Mouse (Mus musculus) yolk sac, embryonic 10.5 days (tissue): ENCODE data around the gene Itpkb.
"Not testable (repeated sequence)": the region's sequence is repeated elsewhere in the genome, so short reads cannot be mapped to it uniquely, and the experiment has no call there.

Source experiments
- DNase-seq: peaks from one replicate; pipeline ENCODE4 v3.0.0-alpha.2; 2017; ENCODE audit warnings: low spot score

Itpkb gene

GRCm38 (mm10) chr1:180367626-180368025 is 37.3 kb downstream of the Itpkb start:
- no peak for DNase-seq

GRCm38 (mm10) chr1:180368112-180368511 is 37.8 kb downstream of the Itpkb start:
- DNase-seq = no peak

- DNase-seq = no peak
These were observed 38.4 kb downstream of the Itpkb start for GRCm38 (mm10) chr1:180368646-180369045.

GRCm38 (mm10) chr1:180370858-180371652 is 40.8 kb downstream of the Itpkb start:
- no peak for DNase-seq

- DNase-seq = not testable (repeated sequence)
These were observed 42.0 kb downstream of the Itpkb start for GRCm38 (mm10) chr1:180372258-180372657.

- no peak for DNase-seq
These were observed 46.3 kb downstream of the Itpkb start for GRCm38 (mm10) chr1:180376598-180376997.

GRCm38 (mm10) chr1:180379559-180379958 is 49.3 kb downstream of the Itpkb start:
- no peak for DNase-seq

- DNase-seq = no peak
These were observed 52.1 kb downstream of the Itpkb start for GRCm38 (mm10) chr1:180382358-180382757.

- no peak for DNase-seq
These were observed 53.6 kb downstream of the Itpkb start for GRCm38 (mm10) chr1:180383884-180384283.

GRCm38 (mm10) chr1:180384486-180384885 is 54.2 kb downstream of the Itpkb start:
- no peak for DNase-seq

- DNase-seq = no peak
These were observed 55.0 kb downstream of the Itpkb start for GRCm38 (mm10) chr1:180385308-180385707.

- peak; percentile 99 for DNase-seq
These were observed 56.9 kb downstream of the Itpkb start for GRCm38 (mm10) chr1:180386951-180387749.

GRCm38 (mm10) chr1:180387750-180388480 is 57.6 kb downstream of the Itpkb start:
- no peak for DNase-seq

- DNase-seq = no peak
These were observed 58.2 kb downstream of the Itpkb start for GRCm38 (mm10) chr1:180388481-180388880.

GRCm38 (mm10) chr1:180389213-180389760 is 59.0 kb downstream of the Itpkb start:
- DNase-seq = not testable (repeated sequence)

- DNase-seq = no peak
These were observed 60.0 kb downstream of the Itpkb start for GRCm38 (mm10) chr1:180390321-180390731.

- DNase-seq = no peak
These were observed 60.7 kb downstream of the Itpkb start for GRCm38 (mm10) chr1:180390746-180391574.

GRCm38 (mm10) chr1:180391575-180391945 is 61.3 kb downstream of the Itpkb start:
- DNase-seq = no peak

GRCm38 (mm10) chr1:180392137-180392798 is 62.0 kb downstream of the Itpkb start:
- DNase-seq = no peak

- DNase-seq = no peak
These were observed 62.9 kb downstream of the Itpkb start for GRCm38 (mm10) chr1:180393017-180393797.
